Mouse (Mus musculus): Measurements from ENCODE around the gene Ywhah. TPM values are rescaled to one million over a fixed set of nuclear protein-coding genes. Genes with fewer than 3 reads are reported as not detected.
A peak's percentile ranks its signal among the peaks of the same experiment; 100 is the strongest.

Ywhah gene
- total RNA-seq (2014; rRNA removed) (23.4 and 26.7 TPM in 2 replicates), polyA plus RNA-seq (2012; rRNA removed) (29.5 and 31.2 TPM in 2 replicates)

- Histone ChIP-seq H3K4me3 (ENCODE audit: insufficient read depth, low read depth, low read length) (peak within 1 kb of the TSS; percentile 84), H3K79me2 (ENCODE audit: control insufficient read depth, insufficient read depth, low read length) (no peaks in the 10 kb centered on the region; the same call in 1 of the 2 replicates), H3K4me1 (ENCODE audit: control insufficient read depth, insufficient read depth, low read length) (0 out of 2 replicates have a peak, but pooled peaks cover 3% of the 10 kb centered on the region), H3K27ac (replicated peaks; ENCODE audit: insufficient read depth, low read depth, low read length) (peak within 1 kb of the TSS; percentile 95), H3K27me3 (ENCODE audit: control insufficient read depth, insufficient read depth, low read length) (no peaks in the 10 kb centered on the region), H3K9ac (ENCODE audit: low read depth, low read length) (peak within 1 kb of the TSS; percentile 97), H3K36me3 (ENCODE audit: control insufficient read depth, insufficient read depth, low read length) (no peaks in the 10 kb centered on the region)
- TF ChIP-seq POLR2A (IDR thresholded peaks at IDR 0.05; ENCODE audit: extremely low read depth, insufficient read depth, low read length) (peak; percentile 89), CTCF (IDR thresholded peaks at IDR 0.05; ENCODE audit: low read depth, low read length) (peak; percentile 31; the same call in 1 of the 2 replicates)
- DNase-seq (ENCODE audit: extremely low read depth, low read depth, low spot score) = peak; percentile 74
- under 1% methylated on average over 100 of the region's 121 CpGs for WGBS
These were observed at the start of gene Ywhah for GRCm38 (mm10) chr5:33018561-33019425. Gene Ywhah, plus strand, starts transcription at chr5:33018816.

- H3K36me3 ChIP-seq (ENCODE audit: control insufficient read depth, insufficient read depth, low read length) = peaks cover 25% of the 10 kb centered on the region
- no peak for DNase-seq (ENCODE audit: extremely low read depth, low read depth, low spot score)
- no peak overlapping the region for H3K27ac ChIP-seq (replicated peaks; ENCODE audit: insufficient read depth, low read depth, low read length)
- H3K79me2 ChIP-seq (ENCODE audit: control insufficient read depth, insufficient read depth, low read length) = no peaks in the 10 kb centered on the region
- H3K4me3 ChIP-seq (ENCODE audit: insufficient read depth, low read depth, low read length) = no peak overlapping the region
- no peaks in the 10 kb centered on the region for H3K27me3 ChIP-seq (ENCODE audit: control insufficient read depth, insufficient read depth, low read length)
- no peaks in the 10 kb centered on the region for H3K4me1 ChIP-seq (ENCODE audit: control insufficient read depth, insufficient read depth, low read length)
- no peak for TF ChIP-seq POLR2A (IDR thresholded peaks at IDR 0.05; ENCODE audit: extremely low read depth, insufficient read depth, low read length)
- TF ChIP-seq CTCF (IDR thresholded peaks at IDR 0.05; ENCODE audit: low read depth, low read length) = no peak
- WGBS = 73% methylated on average over 4 of the region's 4 CpGs
- H3K9ac ChIP-seq (ENCODE audit: low read depth, low read length) = no peak overlapping the region
These were observed 42.1 kb upstream of the Ywhah start for GRCm38 (mm10) chr5:32976541-32976940.

GRCm38 (mm10) chr5:32977179-32977578, 41.4 kb upstream of the Ywhah start:
- TF ChIP-seq CTCF (IDR thresholded peaks at IDR 0.05; ENCODE audit: low read depth, low read length) (no peak), POLR2A (IDR thresholded peaks at IDR 0.05; ENCODE audit: extremely low read depth, insufficient read depth, low read length) (no peak)
- DNase-seq (ENCODE audit: extremely low read depth, low read depth, low spot score) = no peak
- Histone ChIP-seq H3K4me1 (ENCODE audit: control insufficient read depth, insufficient read depth, low read length) (no peaks in the 10 kb centered on the region), H3K36me3 (ENCODE audit: control insufficient read depth, insufficient read depth, low read length) (peaks cover 25% of the 10 kb centered on the region), H3K4me3 (ENCODE audit: insufficient read depth, low read depth, low read length) (no peak overlapping the region), H3K27me3 (ENCODE audit: control insufficient read depth, insufficient read depth, low read length) (no peaks in the 10 kb centered on the region), H3K27ac (replicated peaks; ENCODE audit: insufficient read depth, low read depth, low read length) (no peak overlapping the region), H3K79me2 (ENCODE audit: control insufficient read depth, insufficient read depth, low read length) (no peaks in the 10 kb centered on the region), H3K9ac (ENCODE audit: low read depth, low read length) (no peak overlapping the region)

GRCm38 (mm10) chr5:32985379-32985778, 33.2 kb upstream of the Ywhah start:
- TF ChIP-seq POLR2A (IDR thresholded peaks at IDR 0.05; ENCODE audit: extremely low read depth, insufficient read depth, low read length) (no peak), CTCF (IDR thresholded peaks at IDR 0.05; ENCODE audit: low read depth, low read length) (no peak)
- no peak overlapping the region for H3K9ac ChIP-seq (ENCODE audit: low read depth, low read length)
- DNase-seq (ENCODE audit: extremely low read depth, low read depth, low spot score) = no peak
- no peak overlapping the region for H3K4me3 ChIP-seq (ENCODE audit: insufficient read depth, low read depth, low read length)
- H3K79me2 ChIP-seq (ENCODE audit: control insufficient read depth, insufficient read depth, low read length) = no peaks in the 10 kb centered on the region
- no peaks in the 10 kb centered on the region for H3K27me3 ChIP-seq (ENCODE audit: control insufficient read depth, insufficient read depth, low read length)
- no peak overlapping the region for H3K27ac ChIP-seq (replicated peaks; ENCODE audit: insufficient read depth, low read depth, low read length)
- 93% methylated on average over 1 of the region's 1 CpGs for WGBS
- no peaks in the 10 kb centered on the region for H3K4me1 ChIP-seq (ENCODE audit: control insufficient read depth, insufficient read depth, low read length)
- peaks cover 24% of the 10 kb centered on the region for H3K36me3 ChIP-seq (ENCODE audit: control insufficient read depth, insufficient read depth, low read length)

GRCm38 (mm10) chr5:32987873-32988272, 30.7 kb upstream of the Ywhah start:
- H3K9ac ChIP-seq (ENCODE audit: low read depth, low read length) = no peak overlapping the region
- H3K4me3 ChIP-seq (ENCODE audit: insufficient read depth, low read depth, low read length) = no peak overlapping the region
- TF ChIP-seq POLR2A (IDR thresholded peaks at IDR 0.05; ENCODE audit: extremely low read depth, insufficient read depth, low read length) (no peak), CTCF (IDR thresholded peaks at IDR 0.05; ENCODE audit: low read depth, low read length) (no peak)
- H3K36me3 ChIP-seq (ENCODE audit: control insufficient read depth, insufficient read depth, low read length) = peaks cover 19% of the 10 kb centered on the region
- no peaks in the 10 kb centered on the region for H3K79me2 ChIP-seq (ENCODE audit: control insufficient read depth, insufficient read depth, low read length)
- H3K27ac ChIP-seq (replicated peaks; ENCODE audit: insufficient read depth, low read depth, low read length) = no peak overlapping the region
- no peaks in the 10 kb centered on the region for H3K27me3 ChIP-seq (ENCODE audit: control insufficient read depth, insufficient read depth, low read length)
- no peaks in the 10 kb centered on the region for H3K4me1 ChIP-seq (ENCODE audit: control insufficient read depth, insufficient read depth, low read length)
- 92% methylated on average over 1 of the region's 1 CpGs for WGBS
- DNase-seq (ENCODE audit: extremely low read depth, low read depth, low spot score) = no peak

Measured in liver, adult 2 months (tissue).